Mouse (Mus musculus) left cerebral cortex, postnatal 36 days (tissue): ENCODE measurements around the gene Olfr1325. TPM values are rescaled to one million over a fixed set of nuclear protein-coding genes. Genes with fewer than 3 reads are reported as not detected.
A peak's percentile ranks its signal among the peaks of the same experiment; 100 is the strongest.
"Not testable (repeated sequence)": the region's sequence is repeated elsewhere in the genome, so short reads cannot be mapped to it uniquely, and the experiment has no call there.

Source experiments
- DNase-seq, 2 experiments: peaks; one replicate each; pipeline ENCODE4 v3.0.0; 2021 to 2022; ENCODE audit warnings: low spot score in 2 of 2, mixed read lengths in 1 of 2
- intact Hi-C: fragments of 180-260 bp; cut with DNase I; formaldehyde crosslinking; loops from one replicate; pipeline ENCODE4 v1.15.1; 2025
- total RNA-seq, 2 experiments: library from RNA; stranded (reverse); gene quantifications; 2 replicates each; pipeline ENCODE4 v1.2.3; 2021

Gene Olfr1325
- not detected for total RNA-seq

GRCm38 (mm10) chrX:74592379-74592778 is at the start of gene Olfr1325:
TSS of gene Olfr1325 (plus strand) at chrX:74592679.
- intact Hi-C loops, result no loop called here
- DNase-seq, result no peak

- intact Hi-C loops, result no loop called here
- DNase-seq, result no peak
Observed at GRCm38 (mm10) chrX:74574788-74575187, 17.7 kb upstream of the Olfr1325 start, which contains the start of gene Olfr1326-ps1. TSS of gene Olfr1326-ps1 (minus strand) at chrX:74574888.

- peak; percentile 10 to 33 for DNase-seq
- intact Hi-C loops, result not testable (repeated sequence)
Observed at GRCm38 (mm10) chrX:74645466-74646323, 53.2 kb downstream of the Olfr1325 start, which contains the start of gene Gm5640. TSS of gene Gm5640 (minus strand) at chrX:74645635.

- DNase-seq, intact Hi-C loops: not testable (repeated sequence)
Observed at GRCm38 (mm10) chrX:74646393-74646792, 53.9 kb downstream of the Olfr1325 start.

Other genes starting within 250 kb of the Olfr1325 start
- 10 to 100 TPM; 23.0 to 26.9 TPM for gene Lage3, start 239.1 kb upstream of the Olfr1325 start, total RNA-seq
- 10 to 100 TPM; 64.6 to 77.3 TPM for gene Ubl4a, start 219.5 kb upstream of the Olfr1325 start, total RNA-seq
- gene Slc10a3, start 219.3 kb upstream of the Olfr1325 start, total RNA-seq, result 1 to 10 TPM; 2.4 to 2.7 TPM
- gene Fam3a, start 199.4 kb upstream of the Olfr1325 start, total RNA-seq, result 10 to 100 TPM; 18.0 to 22.5 TPM
- gene Ikbkg, start 199.4 kb upstream of the Olfr1325 start, total RNA-seq, result 10 to 100 TPM; 46.9 to 49.9 TPM
- gene G6pdx, start 163.5 kb upstream of the Olfr1325 start, total RNA-seq, result 10 to 100 TPM; 25.9 to 26.3 TPM
- gene Gm6880, start 111.3 kb upstream of the Olfr1325 start, total RNA-seq, result not detected
- not detected for gene Olfr1326-ps1, start 17.8 kb upstream of the Olfr1325 start, total RNA-seq
- under 1 TPM; 0.14 to 0.15 TPM for gene Gm5640, start 53.0 kb downstream of the Olfr1325 start, total RNA-seq
- not detected for gene Gm6890, start 148.2 kb downstream of the Olfr1325 start, total RNA-seq
- gene Gm5936, start 244.5 kb downstream of the Olfr1325 start, total RNA-seq, result under 1 TPM in 1 of 2 experiments, not detected in 1; 0.14 TPM